Mouse (Mus musculus) kidney, adult 18-20 months (tissue): ENCODE results near the gene Tmem189.
"Not testable (repeated sequence)": the region's sequence is repeated elsewhere in the genome, so short reads cannot be mapped to it uniquely, and the experiment has no call there.

ENCODE experiments used
- DNase-seq: peaks from one replicate; pipeline ENCODE4 v3.0.0; 2021

Tmem189 gene

GRCm38 (mm10) chr2:167646411-167646810 lies 43.2 kb downstream of the Tmem189 start:
- DNase-seq, result no peak

- not testable (repeated sequence) for DNase-seq
Measured at GRCm38 (mm10) chr2:167643356-167644052, 46.1 kb downstream of the Tmem189 start.

- DNase-seq, result no peak
Measured at GRCm38 (mm10) chr2:167642164-167642563, 47.5 kb downstream of the Tmem189 start.

GRCm38 (mm10) chr2:167641337-167641736 lies 48.3 kb downstream of the Tmem189 start:
- DNase-seq, result peak; percentile 83

- no peak for DNase-seq
Measured at GRCm38 (mm10) chr2:167640279-167640678, 49.3 kb downstream of the Tmem189 start.

- no peak for DNase-seq
Measured at GRCm38 (mm10) chr2:167634865-167635512, 54.6 kb downstream of the Tmem189 start.

- peak; percentile 96 for DNase-seq
Measured at GRCm38 (mm10) chr2:167634338-167634770, 55.3 kb downstream of the Tmem189 start.

GRCm38 (mm10) chr2:167633537-167633872 lies 56.1 kb downstream of the Tmem189 start:
- no peak for DNase-seq

GRCm38 (mm10) chr2:167632731-167633536 lies 56.7 kb downstream of the Tmem189 start:
- DNase-seq, result no peak

GRCm38 (mm10) chr2:167631591-167632448 lies 57.8 kb downstream of the Tmem189 start, which contains the start of gene Ube2v1:
Gene Ube2v1 (minus strand): TSS chr2:167632095.
- DNase-seq, result peak; percentile 98

GRCm38 (mm10) chr2:167631181-167631590 lies 58.4 kb downstream of the Tmem189 start:
- peak; percentile 43 for DNase-seq

GRCm38 (mm10) chr2:167630421-167630820 lies 59.2 kb downstream of the Tmem189 start:
- DNase-seq, result no peak

- no peak for DNase-seq
Measured at GRCm38 (mm10) chr2:167629665-167630209, 59.9 kb downstream of the Tmem189 start.

GRCm38 (mm10) chr2:167628872-167629271 lies 60.8 kb downstream of the Tmem189 start:
- DNase-seq, result peak; percentile 68

GRCm38 (mm10) chr2:167627019-167627418 lies 62.6 kb downstream of the Tmem189 start:
- DNase-seq, result no peak

GRCm38 (mm10) chr2:167625670-167626069 lies 64.0 kb downstream of the Tmem189 start:
- DNase-seq, result no peak

- DNase-seq, result no peak
Measured at GRCm38 (mm10) chr2:167624368-167625075, 65.1 kb downstream of the Tmem189 start.

- DNase-seq, result no peak
Measured at GRCm38 (mm10) chr2:167622965-167623364, 66.7 kb downstream of the Tmem189 start.

- DNase-seq, result no peak
Measured at GRCm38 (mm10) chr2:167622352-167622751, 67.3 kb downstream of the Tmem189 start.

GRCm38 (mm10) chr2:167621255-167622087 lies 68.2 kb downstream of the Tmem189 start:
- no peak for DNase-seq

- no peak for DNase-seq
Measured at GRCm38 (mm10) chr2:167617472-167617871, 72.2 kb downstream of the Tmem189 start.
